Mouse (Mus musculus): ENCODE data around the gene Trim60. TPM values are rescaled to one million over a fixed set of nuclear protein-coding genes. Genes with fewer than 3 reads are reported as not detected.
"Not testable (repeated sequence)": the region's sequence is repeated elsewhere in the genome, so short reads cannot be mapped to it uniquely, and the experiment has no call there.

Gene Trim60
- total and polyA plus RNA-seq, 2 experiments = not detected

- no peak for TF ChIP-seq CTCF (IDR thresholded peaks at IDR 0.05; ENCODE audit: low read depth, low read length)
- no peak for TF ChIP-seq POLR2A (IDR thresholded peaks at IDR 0.05; ENCODE audit: extremely low read depth, insufficient read depth, low read length)
- Histone ChIP-seq H3K4me3 (ENCODE audit: insufficient read depth, low read depth, low read length) (no peak overlapping the region), H3K9ac (ENCODE audit: low read depth, low read length) (no peak overlapping the region), H3K36me3 (ENCODE audit: control insufficient read depth, insufficient read depth, low read length) (no peaks in the 10 kb centered on the region), H3K4me1 (ENCODE audit: control insufficient read depth, insufficient read depth, low read length) (no peaks in the 10 kb centered on the region), H3K27me3 (ENCODE audit: control insufficient read depth, insufficient read depth, low read length) (no peaks in the 10 kb centered on the region), H3K27ac (replicated peaks; ENCODE audit: insufficient read depth, low read depth, low read length) (no peak overlapping the region), H3K79me2 (ENCODE audit: control insufficient read depth, insufficient read depth, low read length) (no peaks in the 10 kb centered on the region)
- no peak for DNase-seq (ENCODE audit: extremely low read depth, low read depth, low spot score)
- WGBS = 83% methylated on average over 12 of the region's 12 CpGs
Observed at GRCm38 (mm10) chr8:65028959-65029686, 10.7 kb upstream of the Trim60 start.

GRCm38 (mm10) chr8:65022485-65022884 lies 4.1 kb upstream of the Trim60 start:
- H3K27ac ChIP-seq (replicated peaks; ENCODE audit: insufficient read depth, low read depth, low read length) = no peak overlapping the region
- H3K4me1 ChIP-seq (ENCODE audit: control insufficient read depth, insufficient read depth, low read length) = no peaks in the 10 kb centered on the region
- H3K27me3 ChIP-seq (ENCODE audit: control insufficient read depth, insufficient read depth, low read length) = no peaks in the 10 kb centered on the region
- H3K79me2 ChIP-seq (ENCODE audit: control insufficient read depth, insufficient read depth, low read length) = no peaks in the 10 kb centered on the region
- no peak overlapping the region for H3K9ac ChIP-seq (ENCODE audit: low read depth, low read length)
- H3K4me3 ChIP-seq (ENCODE audit: insufficient read depth, low read depth, low read length) = no peak overlapping the region
- H3K36me3 ChIP-seq (ENCODE audit: control insufficient read depth, insufficient read depth, low read length) = no peaks in the 10 kb centered on the region
- TF ChIP-seq CTCF (IDR thresholded peaks at IDR 0.05; ENCODE audit: low read depth, low read length) (peak; percentile 43), POLR2A (IDR thresholded peaks at IDR 0.05; ENCODE audit: extremely low read depth, insufficient read depth, low read length) (no peak)
- DNase-seq (ENCODE audit: extremely low read depth, low read depth, low spot score) = peak; percentile 41
- WGBS = 49% methylated on average over 8 of the region's 8 CpGs

GRCm38 (mm10) chr8:65007616-65008015 lies 10.8 kb downstream of the Trim60 start:
- not testable (repeated sequence) for H3K4me1 ChIP-seq (ENCODE audit: control insufficient read depth, insufficient read depth, low read length); H3K9ac ChIP-seq (ENCODE audit: low read depth, low read length); H3K4me3 ChIP-seq (ENCODE audit: insufficient read depth, low read depth, low read length); DNase-seq (ENCODE audit: extremely low read depth, low read depth, low spot score); H3K36me3 ChIP-seq (ENCODE audit: control insufficient read depth, insufficient read depth, low read length); H3K27ac ChIP-seq (replicated peaks; ENCODE audit: insufficient read depth, low read depth, low read length); H3K79me2 ChIP-seq (ENCODE audit: control insufficient read depth, insufficient read depth, low read length); H3K27me3 ChIP-seq (ENCODE audit: control insufficient read depth, insufficient read depth, low read length)
- WGBS = 79% methylated on average over 6 of the region's 6 CpGs

- no peaks in the 10 kb centered on the region for H3K36me3 ChIP-seq (ENCODE audit: control insufficient read depth, insufficient read depth, low read length)
- WGBS = 81% methylated on average over 4 of the region's 4 CpGs
- no peak for DNase-seq (ENCODE audit: extremely low read depth, low read depth, low spot score)
- H3K4me3 ChIP-seq (ENCODE audit: insufficient read depth, low read depth, low read length) = no peak overlapping the region
- H3K4me1 ChIP-seq (ENCODE audit: control insufficient read depth, insufficient read depth, low read length) = no peaks in the 10 kb centered on the region
- H3K9ac ChIP-seq (ENCODE audit: low read depth, low read length) = no peak overlapping the region
- H3K79me2 ChIP-seq (ENCODE audit: control insufficient read depth, insufficient read depth, low read length) = no peaks in the 10 kb centered on the region
- H3K27me3 ChIP-seq (ENCODE audit: control insufficient read depth, insufficient read depth, low read length) = no peaks in the 10 kb centered on the region
- no peak for TF ChIP-seq POLR2A (IDR thresholded peaks at IDR 0.05; ENCODE audit: extremely low read depth, insufficient read depth, low read length)
- TF ChIP-seq CTCF (IDR thresholded peaks at IDR 0.05; ENCODE audit: low read depth, low read length) = no peak
- no peak overlapping the region for H3K27ac ChIP-seq (replicated peaks; ENCODE audit: insufficient read depth, low read depth, low read length)
Observed at GRCm38 (mm10) chr8:64998806-64999365, 19.5 kb downstream of the Trim60 start.

GRCm38 (mm10) chr8:64987731-64988130 lies 30.7 kb downstream of the Trim60 start, which contains the start of gene Trim75:
Trim75 (minus strand) TSS chr8:64987831.
- TF ChIP-seq POLR2A (IDR thresholded peaks at IDR 0.05; ENCODE audit: extremely low read depth, insufficient read depth, low read length) (no peak), CTCF (IDR thresholded peaks at IDR 0.05; ENCODE audit: low read depth, low read length) (no peak)
- no peaks in the 10 kb centered on the region for H3K4me1 ChIP-seq (ENCODE audit: control insufficient read depth, insufficient read depth, low read length)
- H3K4me3 ChIP-seq (ENCODE audit: insufficient read depth, low read depth, low read length) = no peak within 1 kb of the TSS
- no peak within 1 kb of the TSS for H3K27ac ChIP-seq (replicated peaks; ENCODE audit: insufficient read depth, low read depth, low read length)
- no peaks in the 10 kb centered on the region for H3K36me3 ChIP-seq (ENCODE audit: control insufficient read depth, insufficient read depth, low read length)
- H3K9ac ChIP-seq (ENCODE audit: low read depth, low read length) = no peak within 1 kb of the TSS
- WGBS = 84% methylated on average over 4 of the region's 4 CpGs
- H3K79me2 ChIP-seq (ENCODE audit: control insufficient read depth, insufficient read depth, low read length) = no peaks in the 10 kb centered on the region
- DNase-seq (ENCODE audit: extremely low read depth, low read depth, low spot score) = no peak
- no peaks in the 10 kb centered on the region for H3K27me3 ChIP-seq (ENCODE audit: control insufficient read depth, insufficient read depth, low read length)
